Mouse (Mus musculus): ENCODE results near the gene Arl3.

GRCm38 (mm10) chr19:46573990-46574389 is 992 bp upstream of the Arl3 start:
- TF ChIP-seq CTCF (conservative IDR thresholded peaks at IDR 0.05 in 1 of 2, IDR thresholded peaks at IDR 0.05 in 1 of 2; ENCODE audit: low read depth in 2 of 2, low read length in 2 of 2) (no peak), TCF12 (IDR thresholded peaks at IDR 0.05; ENCODE audit: low read depth, low read length) (no peak), ETS1 (conservative IDR thresholded peaks at IDR 0.05; ENCODE audit: low read depth, low read length) (no peak), RCOR1 (conservative IDR thresholded peaks at IDR 0.05; ENCODE audit: low read depth, low read length) (no peak), CHD2 (IDR thresholded peaks at IDR 0.05; ENCODE audit: low read length) (no peak), MAFK (IDR thresholded peaks at IDR 0.05; ENCODE audit: insufficient replicate concordance, low read length) (no peak), GABPA (IDR thresholded peaks at IDR 0.05; ENCODE audit: insufficient replicate concordance, low read depth, low read length) (no peak), CHD1 (IDR thresholded peaks at IDR 0.05; ENCODE audit: low read depth, low read length) (no peak)

Data from CH12.LX (cell line).